In the genomic region with DNA sequence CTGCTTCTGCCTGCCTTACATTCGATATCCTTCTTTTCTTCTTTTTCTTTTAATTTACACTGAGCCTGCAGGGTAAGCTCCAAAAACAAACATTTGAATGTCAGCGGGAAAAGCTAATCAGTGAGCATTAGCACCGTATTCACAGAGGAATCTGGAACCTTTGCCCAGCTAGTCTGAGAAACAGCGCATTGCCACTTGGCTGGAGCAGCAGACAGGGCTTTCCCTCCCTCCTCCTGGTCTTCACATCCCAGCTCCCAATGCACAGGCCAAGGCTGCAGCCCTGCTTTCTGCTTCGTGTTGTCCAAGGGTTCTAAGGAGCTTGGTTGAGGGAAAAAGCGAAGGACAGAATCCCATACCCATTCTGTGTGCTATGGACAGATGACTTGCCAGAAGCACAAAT, we compare ENCODE assay signal across 21 mouse cellular contexts. TPM values are rescaled to one million over a fixed set of nuclear protein-coding genes. Genes with fewer than 3 reads are reported as not detected.
DNase-seq lines count a peak whose midpoint lies in the region; ATAC-seq lines count a peak whose summit lies in the region.
"Had no signal": no experiment of that assay in that cellular context is flagged by ENCODE, and none has a peak within 500 bp of the region (broad histone marks: within the 10 kb centered on the region; RNA-seq: fewer than 3 reads in every experiment).

No protein-coding gene starts in this region.

- no peak overlapping the region for H3K4me2 ChIP-seq in hindbrain, embryonic 12.5 days (replicated peaks)
- H3K4me2 ChIP-seq in hindbrain, embryonic 11.5 days (replicated peaks; ENCODE audit: low read depth, low read length) = no peak overlapping the region
- peak overlapping the region; percentile 28 for H3K4me2 ChIP-seq in midbrain, embryonic 16.5 days (ENCODE audit: low read length)
- H3K4me2 ChIP-seq in midbrain, embryonic 11.5 days = no peak overlapping the region
- peak overlapping the region; percentile 94 for H3K4me2 ChIP-seq in neural tube, embryonic 12.5 days (replicated peaks)
- H3K4me2 ChIP-seq: embryonic facial prominence, embryonic 15.5 days; heart, embryonic 15.5 days had no signal

- no peak for ATAC-seq in cerebellum, adult (ENCODE audit: insufficient number of reproducible peaks, low FRiP score, low TSS enrichment)
- no peak for ATAC-seq in hindbrain, embryonic 12.5 days (ENCODE audit: low FRiP score)
- ATAC-seq in hindbrain, embryonic 11.5 days (ENCODE audit: low FRiP score) = no peak
- no peak for ATAC-seq in midbrain, embryonic 16.5 days
- no peak for ATAC-seq in midbrain, embryonic 11.5 days (ENCODE audit: low FRiP score)
- ATAC-seq in neural tube, embryonic 12.5 days (ENCODE audit: low FRiP score, low read depth) = no peak
- ATAC-seq: CD4-positive, CD25-positive, alpha-beta regulatory T cell, adult 4 months; liver, postnatal 0 days had no signal

- DNase-seq in cerebellum, postnatal 10 days = peak; percentile 72 to 79
- no peak for DNase-seq in hindbrain, embryonic 11.5 days (ENCODE audit: low spot score)
- no peak for DNase-seq in midbrain, embryonic 11.5 days (ENCODE audit: low spot score, missing footprints)
- no peak for DNase-seq in frontal cortex, postnatal 14 days (ENCODE audit: low spot score in 2 of 2)
- DNase-seq: adrenal gland, adult 2 months; embryo, embryonic 11 days; heart, adult 18-20 months; liver; liver, postnatal 0 days; lung, postnatal 36 days; thymus, postnatal 4 days had no signal

- H3K4me3 ChIP-seq in hindbrain, embryonic 12.5 days = 0 out of 2 replicates have a peak overlapping the region, but pooled peaks have one; percentile 6
- H3K4me3 ChIP-seq in hindbrain, embryonic 11.5 days (ENCODE audit: low read depth, low read length) = no peak overlapping the region
- no peak overlapping the region for H3K4me3 ChIP-seq in midbrain, embryonic 16.5 days (ENCODE audit: low read depth, low read length)
- no peak overlapping the region for H3K4me3 ChIP-seq in midbrain, embryonic 11.5 days (ENCODE audit: low read depth, low read length)
- 0 out of 2 replicates have a peak overlapping the region, but pooled peaks have one; percentile 15 for H3K4me3 ChIP-seq in neural tube, embryonic 12.5 days
- H3K4me3 ChIP-seq: embryonic facial prominence, embryonic 15.5 days; heart, embryonic 15.5 days had no signal

- peaks cover 40% of the 10 kb centered on the region for H3K27me3 ChIP-seq in hindbrain, embryonic 12.5 days
- peaks cover 19% of the 10 kb centered on the region for H3K27me3 ChIP-seq in hindbrain, embryonic 11.5 days (ENCODE audit: control insufficient read depth, insufficient read depth, low read length)
- no peaks in the 10 kb centered on the region for H3K27me3 ChIP-seq in midbrain, embryonic 16.5 days (ENCODE audit: control insufficient read depth, insufficient read depth, low read depth, low read length)
- peaks cover 29% of the 10 kb centered on the region for H3K27me3 ChIP-seq in midbrain, embryonic 11.5 days (ENCODE audit: control insufficient read depth, insufficient read depth, low read length)
- peaks cover 16% of the 10 kb centered on the region for H3K27me3 ChIP-seq in neural tube, embryonic 12.5 days (replicated peaks)

- no peak overlapping the region for H3K27ac ChIP-seq in hindbrain, embryonic 12.5 days
- no peak overlapping the region for H3K27ac ChIP-seq in hindbrain, embryonic 11.5 days (ENCODE audit: low read depth, low read length)
- no peak overlapping the region for H3K27ac ChIP-seq in midbrain, embryonic 16.5 days (ENCODE audit: low read length)
- H3K27ac ChIP-seq in midbrain, embryonic 11.5 days (ENCODE audit: low read depth, low read length) = no peak overlapping the region
- H3K27ac ChIP-seq in neural tube, embryonic 12.5 days = no peak overlapping the region
- H3K27ac ChIP-seq: embryonic facial prominence, embryonic 15.5 days; heart, embryonic 15.5 days had no signal

- peaks cover 10% of the 10 kb centered on the region for H3K4me1 ChIP-seq in hindbrain, embryonic 12.5 days
- no peaks in the 10 kb centered on the region for H3K4me1 ChIP-seq in hindbrain, embryonic 11.5 days (replicated peaks; ENCODE audit: control insufficient read depth, insufficient read depth, low read length)
- H3K4me1 ChIP-seq in midbrain, embryonic 16.5 days (ENCODE audit: control insufficient read depth, insufficient read depth, low read length) = peaks cover 6% of the 10 kb centered on the region; the same call in 1 of the 2 replicates
- peaks cover 6% of the 10 kb centered on the region for H3K4me1 ChIP-seq in midbrain, embryonic 11.5 days (ENCODE audit: control insufficient read depth, insufficient read depth, low read length)
- peaks cover 7% of the 10 kb centered on the region; the same call in 1 of the 2 replicates for H3K4me1 ChIP-seq in neural tube, embryonic 12.5 days

- no peaks in the 10 kb centered on the region for H3K36me3 ChIP-seq in hindbrain, embryonic 12.5 days
- H3K36me3 ChIP-seq in hindbrain, embryonic 11.5 days (ENCODE audit: control insufficient read depth, insufficient read depth, low read length) = no peaks in the 10 kb centered on the region
- H3K36me3 ChIP-seq in midbrain, embryonic 16.5 days (ENCODE audit: control insufficient read depth, insufficient read depth, low read length) = no peaks in the 10 kb centered on the region
- H3K36me3 ChIP-seq in midbrain, embryonic 11.5 days (ENCODE audit: control insufficient read depth, insufficient read depth, low read length) = no peaks in the 10 kb centered on the region
- no peaks in the 10 kb centered on the region for H3K36me3 ChIP-seq in neural tube, embryonic 12.5 days
- H3K36me3 ChIP-seq: embryonic facial prominence, embryonic 15.5 days; G1E; heart, embryonic 15.5 days had no signal

- no peaks in the 10 kb centered on the region for H3K9me3 ChIP-seq in hindbrain, embryonic 12.5 days (replicated peaks)
- H3K9me3 ChIP-seq in hindbrain, embryonic 11.5 days (ENCODE audit: control insufficient read depth, low read length) = no peaks in the 10 kb centered on the region
- no peaks in the 10 kb centered on the region for H3K9me3 ChIP-seq in midbrain, embryonic 16.5 days (replicated peaks; ENCODE audit: control insufficient read depth, low read length, poor library complexity, severe bottlenecking)
- no peaks in the 10 kb centered on the region for H3K9me3 ChIP-seq in midbrain, embryonic 11.5 days (ENCODE audit: control insufficient read depth, low read length)
- no peaks in the 10 kb centered on the region for H3K9me3 ChIP-seq in neural tube, embryonic 12.5 days
- H3K9me3 ChIP-seq: embryonic facial prominence, embryonic 15.5 days; heart, embryonic 15.5 days had no signal

- WGBS in hindbrain, embryonic 12.5 days = 20% methylated on average over 6 of the region's 6 CpGs
- 25% methylated on average over 6 of the region's 6 CpGs for WGBS in hindbrain, embryonic 11.5 days
- 19% methylated on average over 6 of the region's 6 CpGs for WGBS in midbrain, embryonic 16.5 days
- WGBS in midbrain, embryonic 11.5 days = 18% methylated on average over 6 of the region's 6 CpGs
- WGBS in neural tube, embryonic 12.5 days = 29% methylated on average over 6 of the region's 6 CpGs

- H3K9ac ChIP-seq in hindbrain, embryonic 12.5 days = no peak overlapping the region
- no peak overlapping the region for H3K9ac ChIP-seq in hindbrain, embryonic 11.5 days (ENCODE audit: low read depth, low read length)
- H3K9ac ChIP-seq in midbrain, embryonic 16.5 days (ENCODE audit: low read depth, low read length) = no peak overlapping the region
- no peak overlapping the region for H3K9ac ChIP-seq in midbrain, embryonic 11.5 days (ENCODE audit: low read length)
- no peak overlapping the region for H3K9ac ChIP-seq in neural tube, embryonic 12.5 days
- H3K9ac ChIP-seq: embryonic facial prominence, embryonic 15.5 days; heart, embryonic 15.5 days; liver, postnatal 0 days had no signal

RNA-seq across cellular contexts. Expression of a gene that starts 2.6 kb away (rescaled TPM):
- 0.97 and 1.1 TPM in 2 replicates for polyA plus RNA-seq in hindbrain, embryonic 12.5 days (2016; fragmentation: Nextera tagmentation; extraction: Ambion mirVana)
- 0.31 and 0.36 TPM in 2 replicates for polyA plus RNA-seq in hindbrain, embryonic 11.5 days (2014; fragmentation: Nextera tagmentation; extraction: Ambion mirVana)
- 2.3 TPM in 2 replicates for polyA plus RNA-seq in midbrain, embryonic 16.5 days (2015; fragmentation: Nextera tagmentation; extraction: Ambion mirVana)
- 0.01 and 0.12 TPM in 2 replicates for polyA plus RNA-seq in midbrain, embryonic 11.5 days (2014; fragmentation: Nextera tagmentation; extraction: Ambion mirVana)
- polyA plus RNA-seq in neural tube, embryonic 12.5 days (2016; fragmentation: Nextera tagmentation; extraction: Ambion mirVana) = 1.1 and 1.5 TPM in 2 replicates
- polyA plus RNA-seq: adrenal gland, adult 2 months; CD4-positive, CD25-positive, alpha-beta regulatory T cell, adult 4 months; G1E; large intestine, adult 2 months; small intestine, adult 2 months had no signal

Comparison
In these comparisons a context has a peak if more than half of its experiments do, and no peak if none do; other contexts are left out.
1. H3K4me2 ChIP-seq: peak in midbrain, embryonic 16.5 days (single experiment) and neural tube, embryonic 12.5 days (single experiment); none in hindbrain, embryonic 12.5 days (single experiment), hindbrain, embryonic 11.5 days (single experiment) and midbrain, embryonic 11.5 days (single experiment).
2. H3K4me3 ChIP-seq: peak in hindbrain, embryonic 12.5 days (single experiment) and neural tube, embryonic 12.5 days (single experiment); none in hindbrain, embryonic 11.5 days (single experiment), midbrain, embryonic 16.5 days (single experiment) and midbrain, embryonic 11.5 days (single experiment).
3. DNase-seq: peak in cerebellum, postnatal 10 days (2 of 2); none in hindbrain, embryonic 11.5 days (single experiment), midbrain, embryonic 11.5 days (single experiment) and frontal cortex, postnatal 14 days (0 of 2).